Mouse (Mus musculus): Measurements from ENCODE around the gene Fam135a.

The Fam135a gene

GRCm38 (mm10) chr1:24099926-24100869, at the start of gene Fam135a:
Gene Fam135a (minus strand): TSS chr1:24100341.
- peak; percentile 20 to 24 for DNase-seq (ENCODE audit: low read depth in 2 of 2, low spot score in 2 of 2)

GRCm38 (mm10) chr1:24143504-24143903, 43.4 kb upstream of the Fam135a start:
- no peak for DNase-seq (ENCODE audit: low read depth in 2 of 2, low spot score in 2 of 2)

GRCm38 (mm10) chr1:24140555-24140954, 40.4 kb upstream of the Fam135a start:
- DNase-seq (ENCODE audit: low read depth in 2 of 2, low spot score in 2 of 2), result no peak

GRCm38 (mm10) chr1:24137133-24137532, 37.0 kb upstream of the Fam135a start:
- peak in 1 of 2 experiments; percentile 0 for DNase-seq (ENCODE audit: low read depth in 2 of 2, low spot score in 2 of 2)

GRCm38 (mm10) chr1:24134792-24135191, 34.7 kb upstream of the Fam135a start:
- DNase-seq (ENCODE audit: low read depth in 2 of 2, low spot score in 2 of 2), result no peak

- no peak for DNase-seq (ENCODE audit: low read depth in 2 of 2, low spot score in 2 of 2)
Observed at GRCm38 (mm10) chr1:24133853-24134252, 33.7 kb upstream of the Fam135a start.

GRCm38 (mm10) chr1:24127866-24128265, 27.7 kb upstream of the Fam135a start:
- DNase-seq (ENCODE audit: low read depth in 2 of 2, low spot score in 2 of 2), result no peak

- DNase-seq (ENCODE audit: low read depth in 2 of 2, low spot score in 2 of 2), result no peak
Observed at GRCm38 (mm10) chr1:24124610-24125009, 24.5 kb upstream of the Fam135a start.

- DNase-seq (ENCODE audit: low read depth in 2 of 2, low spot score in 2 of 2), result no peak
Observed at GRCm38 (mm10) chr1:24122582-24122981, 22.4 kb upstream of the Fam135a start.

GRCm38 (mm10) chr1:24107971-24108773, 8.0 kb upstream of the Fam135a start:
- no peak for DNase-seq (ENCODE audit: low read depth in 2 of 2, low spot score in 2 of 2)

- no peak for DNase-seq (ENCODE audit: low read depth in 2 of 2, low spot score in 2 of 2)
Observed at GRCm38 (mm10) chr1:24107378-24107777, 7.2 kb upstream of the Fam135a start.

- no peak for DNase-seq (ENCODE audit: low read depth in 2 of 2, low spot score in 2 of 2)
Observed at GRCm38 (mm10) chr1:24102579-24103149, 2.5 kb upstream of the Fam135a start.

GRCm38 (mm10) chr1:24100870-24101358, 773 bp upstream of the Fam135a start:
- no peak for DNase-seq (ENCODE audit: low read depth in 2 of 2, low spot score in 2 of 2)

GRCm38 (mm10) chr1:24099541-24099925, 608 bp downstream of the Fam135a start:
- no peak for DNase-seq (ENCODE audit: low read depth in 2 of 2, low spot score in 2 of 2)

- no peak for DNase-seq (ENCODE audit: low read depth in 2 of 2, low spot score in 2 of 2)
Observed at GRCm38 (mm10) chr1:24097541-24097940, 2.6 kb downstream of the Fam135a start.

- no peak for DNase-seq (ENCODE audit: low read depth in 2 of 2, low spot score in 2 of 2)
Observed at GRCm38 (mm10) chr1:24092414-24092813, 7.7 kb downstream of the Fam135a start.

GRCm38 (mm10) chr1:24090603-24091002, 9.5 kb downstream of the Fam135a start:
- no peak for DNase-seq (ENCODE audit: low read depth in 2 of 2, low spot score in 2 of 2)

- DNase-seq (ENCODE audit: low read depth in 2 of 2, low spot score in 2 of 2), result no peak
Observed at GRCm38 (mm10) chr1:24090094-24090493, 10.0 kb downstream of the Fam135a start.

- no peak for DNase-seq (ENCODE audit: low read depth in 2 of 2, low spot score in 2 of 2)
Observed at GRCm38 (mm10) chr1:24086176-24086575, 14.0 kb downstream of the Fam135a start.

GRCm38 (mm10) chr1:24074396-24074795, 25.7 kb downstream of the Fam135a start:
- DNase-seq (ENCODE audit: low read depth in 2 of 2, low spot score in 2 of 2), result no peak
